Mouse (Mus musculus) thymus, adult 2 months (tissue): ENCODE measurements at regions not wholly inside any gene's neighbourhood (a gene's known extent, or its start where the extent isn't known, plus 50 kb on each side); places are given as distances from the start of the nearest gene placed in this dataset.

Source experiments
- DNase-seq: peaks from one replicate; pipeline ENCODE4 v3.0.0; 2021
- H3K27ac ChIP-seq: fragments of 200-500 bp; 2 replicates; pipeline ENCODE4 v1.5.1; 2012; ENCODE audit warnings: low read length, control low read depth; ENCODE audit not compliant: control insufficient read depth, insufficient read depth
- H3K27me3 ChIP-seq: fragments of 200-500 bp; 2 replicates; pipeline ENCODE4 v1.6.1; 2012; ENCODE audit warnings: mild to moderate bottlenecking, low read length, moderate library complexity, mixed read lengths; ENCODE audit not compliant: control insufficient read depth, insufficient read depth
- H3K36me3 ChIP-seq: fragments of 200-500 bp; 2 replicates; pipeline ENCODE4 v1.6.1; 2012; ENCODE audit warnings: mild to moderate bottlenecking, low read length, moderate library complexity; ENCODE audit not compliant: control insufficient read depth, insufficient read depth
- H3K4me1 ChIP-seq: fragments of 200-500 bp; replicated peaks from 2 replicates; pipeline ENCODE4 v1.6.1; 2012; ENCODE audit warnings: low read length; ENCODE audit not compliant: control insufficient read depth, insufficient read depth
- H3K4me3 ChIP-seq: fragments of 200-500 bp; 2 replicates; pipeline ENCODE4 v1.5.1; 2012; ENCODE audit warnings: mild to moderate bottlenecking, low read length, control low read depth, moderate library complexity; ENCODE audit not compliant: control insufficient read depth, insufficient read depth
- CTCF ChIP-seq: fragments of 200-500 bp; IDR thresholded peaks from 2 replicates; pipeline ENCODE4 v1.5.1; 2012; ENCODE audit warnings: mild to moderate bottlenecking, control low read depth, low read length, moderate library complexity, borderline replicate concordance; ENCODE audit not compliant: control insufficient read depth, poor library complexity, insufficient read depth; ENCODE audit errors: extremely low read depth
- POLR2A ChIP-seq: fragments of 200-500 bp; IDR thresholded peaks from 2 replicates; pipeline ENCODE4 v1.6.1; 2012; ENCODE audit warnings: mild to moderate bottlenecking, low read length, control low read depth, moderate library complexity; ENCODE audit not compliant: control insufficient read depth, poor library complexity, insufficient read depth; ENCODE audit errors: extremely low read depth
- WGBS: fragments of 180-500 bp; shearing (Covaris S2); methylation state at CpG from one replicate; pipeline ENCODE4 v1.1.7; 2018; 5-methylcytosine and 5-hydroxymethylcytosine counted together

- no peak for DNase-seq
- Histone ChIP-seq H3K36me3 (no peaks in the 10 kb centered on the region), H3K4me1 (no peaks in the 10 kb centered on the region), H3K27me3 (no peaks in the 10 kb centered on the region), H3K27ac (no peak overlapping the region), H3K4me3 (no peak overlapping the region)
- WGBS: 82% methylated on average over 6 of the region's 6 CpGs
- no peak for TF ChIP-seq CTCF
- TF ChIP-seq POLR2A: no peak
Observed at GRCm38 (mm10) chr7:136445091-136445490, 449.3 kb upstream of the Mgmt start.

GRCm38 (mm10) chr7:136449286-136449685 lies 445.1 kb upstream of the Mgmt start:
- H3K27ac ChIP-seq: no peak overlapping the region
- no peak overlapping the region for H3K4me3 ChIP-seq
- no peaks in the 10 kb centered on the region for H3K4me1 ChIP-seq
- no peaks in the 10 kb centered on the region for H3K36me3 ChIP-seq
- TF ChIP-seq POLR2A (no peak), CTCF (no peak)
- H3K27me3 ChIP-seq: no peaks in the 10 kb centered on the region
- no peak for DNase-seq
- WGBS: 97% methylated on average over 1 of the region's 1 CpGs

GRCm38 (mm10) chr7:136451672-136452361 lies 442.6 kb upstream of the Mgmt start:
- no peak for DNase-seq
- TF ChIP-seq CTCF (no peak), POLR2A (no peak)
- no peak overlapping the region for H3K27ac ChIP-seq
- H3K36me3 ChIP-seq: no peaks in the 10 kb centered on the region
- no peak overlapping the region for H3K4me3 ChIP-seq
- H3K27me3 ChIP-seq: no peaks in the 10 kb centered on the region
- 85% methylated on average over 8 of the region's 8 CpGs for WGBS
- no peaks in the 10 kb centered on the region for H3K4me1 ChIP-seq

GRCm38 (mm10) chr7:136452561-136452960 lies 441.9 kb upstream of the Mgmt start:
- no peak for DNase-seq
- Histone ChIP-seq H3K36me3 (no peaks in the 10 kb centered on the region), H3K4me1 (no peaks in the 10 kb centered on the region), H3K4me3 (no peak overlapping the region), H3K27me3 (no peaks in the 10 kb centered on the region), H3K27ac (no peak overlapping the region)
- WGBS: 84% methylated on average over 5 of the region's 5 CpGs
- no peak for TF ChIP-seq CTCF
- TF ChIP-seq POLR2A: no peak

- no peaks in the 10 kb centered on the region for H3K4me1 ChIP-seq
- DNase-seq: no peak
- no peak for TF ChIP-seq CTCF
- TF ChIP-seq POLR2A: no peak
- H3K4me3 ChIP-seq: no peak overlapping the region
- no peaks in the 10 kb centered on the region for H3K27me3 ChIP-seq
- H3K27ac ChIP-seq: no peak overlapping the region
- no peaks in the 10 kb centered on the region for H3K36me3 ChIP-seq
- 52% methylated on average over 7 of the region's 7 CpGs for WGBS
Observed at GRCm38 (mm10) chr7:136457171-136457570, 437.2 kb upstream of the Mgmt start.

- no peak overlapping the region for H3K4me3 ChIP-seq
- 92% methylated on average over 10 of the region's 10 CpGs for WGBS
- no peaks in the 10 kb centered on the region for H3K36me3 ChIP-seq
- no peak for TF ChIP-seq CTCF
- TF ChIP-seq POLR2A: no peak
- H3K27me3 ChIP-seq: no peaks in the 10 kb centered on the region
- no peak overlapping the region for H3K27ac ChIP-seq
- H3K4me1 ChIP-seq: no peaks in the 10 kb centered on the region
- DNase-seq: no peak
Observed at GRCm38 (mm10) chr7:136457867-136458448, 436.5 kb upstream of the Mgmt start.
